Mouse (Mus musculus) midbrain, embryonic 15.5 days (tissue): ENCODE results near the gene Acaca. TPM values are rescaled to one million over a fixed set of nuclear protein-coding genes. Genes with fewer than 3 reads are reported as not detected.

Experiments used
- ATAC-seq: fragments of 200-750 bp; cut with Nextera tagmentation; replicated peaks from 2 replicates; pipeline ENCODE4 v1.8.0; 2017; ENCODE audit warnings: moderate TSS enrichment
- H3K27ac ChIP-seq: fragments of 300-500 bp; sonication (generic); 2 replicates; pipeline ENCODE4 v1.5.1; 2015; ENCODE audit warnings: mild to moderate bottlenecking, inconsistent platforms
- H3K27me3 ChIP-seq: fragments of 300-500 bp; sonication (generic); replicated peaks from 2 replicates; pipeline ENCODE4 v1.6.1; 2015; ENCODE audit warnings: inconsistent platforms
- H3K36me3 ChIP-seq: fragments of 300-500 bp; sonication (generic); replicated peaks from 2 replicates; pipeline ENCODE4 v1.6.1; 2015; ENCODE audit warnings: inconsistent platforms
- H3K4me1 ChIP-seq: fragments of 300-500 bp; sonication (generic); 2 replicates; pipeline ENCODE4 v1.6.1; 2015; ENCODE audit warnings: inconsistent platforms
- H3K4me2 ChIP-seq: fragments of 300-500 bp; sonication (generic); 2 replicates; pipeline ENCODE4 v1.6.1; 2015; ENCODE audit warnings: inconsistent platforms, mild to moderate bottlenecking, moderate library complexity
- H3K4me3 ChIP-seq: fragments of 300-500 bp; sonication (generic); 2 replicates; pipeline ENCODE4 v1.5.1; 2015; ENCODE audit warnings: mild to moderate bottlenecking, inconsistent platforms
- H3K9ac ChIP-seq: fragments of 300-500 bp; sonication (generic); 2 replicates; pipeline ENCODE4 v1.6.1; 2015; ENCODE audit warnings: mild to moderate bottlenecking, inconsistent platforms
- H3K9me3 ChIP-seq: fragments of 300-500 bp; sonication (generic); 2 replicates; pipeline ENCODE4 v1.6.1; 2016; ENCODE audit warnings: inconsistent platforms
- WGBS: fragments of 180-500 bp; shearing (Covaris S2); methylation state at CpG from one replicate; pipeline ENCODE4 v1.1.7; 2015; ENCODE audit warnings: mixed read lengths; 5-methylcytosine and 5-hydroxymethylcytosine counted together
- polyA plus RNA-seq: library from polyadenylated mRNA; unstranded; fragments of >200 nt; fragmentation: Nextera tagmentation; extraction: Ambion mirVana; gene quantifications from 2 replicates; pipeline ENCODE4 v1.2.1, GENCODE M21; 2015

Gene Acaca
- polyA plus RNA-seq, 1 experiment from 2014 or later = 32.6 TPM

GRCm38 (mm10) chr11:84425736-84426632 is 296.5 kb downstream of the Acaca start:
- 0 out of 2 replicates have a peak overlapping the region, but pooled peaks have one; percentile 26 for H3K27ac ChIP-seq
- H3K4me1 ChIP-seq = peaks cover 19% of the 10 kb centered on the region
- H3K27me3 ChIP-seq = no peaks in the 10 kb centered on the region
- no peak overlapping the region for H3K4me3 ChIP-seq
- ATAC-seq = no peak
- no peaks in the 10 kb centered on the region for H3K9me3 ChIP-seq
- H3K4me2 ChIP-seq = no peak overlapping the region
- 56% methylated on average over 13 of the region's 13 CpGs for WGBS
- H3K9ac ChIP-seq = no peak overlapping the region
- no peaks in the 10 kb centered on the region for H3K36me3 ChIP-seq

- Histone ChIP-seq H3K4me1 (peaks cover 22% of the 10 kb centered on the region), H3K4me3 (no peak overlapping the region), H3K36me3 (no peaks in the 10 kb centered on the region), H3K27ac (no peak overlapping the region), H3K27me3 (no peaks in the 10 kb centered on the region), H3K4me2 (no peak overlapping the region), H3K9me3 (no peaks in the 10 kb centered on the region), H3K9ac (no peak overlapping the region)
- WGBS = 85% methylated on average over 5 of the region's 5 CpGs
- ATAC-seq = no peak
These were observed 297.1 kb downstream of the Acaca start for GRCm38 (mm10) chr11:84426633-84426998.

GRCm38 (mm10) chr11:84429581-84429980 is 300.1 kb downstream of the Acaca start:
- Histone ChIP-seq H3K4me3 (no peak overlapping the region), H3K4me2 (no peak overlapping the region), H3K9ac (no peak overlapping the region), H3K36me3 (no peaks in the 10 kb centered on the region), H3K27me3 (no peaks in the 10 kb centered on the region), H3K4me1 (peaks cover 24% of the 10 kb centered on the region), H3K27ac (0 out of 2 replicates have a peak overlapping the region, but pooled peaks have one; percentile 60), H3K9me3 (no peaks in the 10 kb centered on the region)
- ATAC-seq = peak; percentile 90
- 31% methylated on average over 1 of the region's 1 CpGs for WGBS

GRCm38 (mm10) chr11:84430336-84430735 is 300.9 kb downstream of the Acaca start:
- WGBS = 85% methylated on average over 4 of the region's 4 CpGs
- Histone ChIP-seq H3K4me1 (peaks cover 19% of the 10 kb centered on the region), H3K9me3 (no peaks in the 10 kb centered on the region), H3K9ac (no peak overlapping the region), H3K27me3 (no peaks in the 10 kb centered on the region), H3K4me3 (no peak overlapping the region), H3K4me2 (no peak overlapping the region), H3K36me3 (no peaks in the 10 kb centered on the region), H3K27ac (no peak overlapping the region)
- no peak for ATAC-seq

GRCm38 (mm10) chr11:84434879-84435278 is 305.4 kb downstream of the Acaca start:
- H3K36me3 ChIP-seq = no peaks in the 10 kb centered on the region
- no peak overlapping the region for H3K4me2 ChIP-seq
- peaks cover 6% of the 10 kb centered on the region; the same call in 1 of the 2 replicates for H3K4me1 ChIP-seq
- H3K27ac ChIP-seq = no peak overlapping the region
- no peak for ATAC-seq
- no peak overlapping the region for H3K9ac ChIP-seq
- H3K9me3 ChIP-seq = no peaks in the 10 kb centered on the region
- H3K4me3 ChIP-seq = no peak overlapping the region
- WGBS = 65% methylated on average over 6 of the region's 6 CpGs
- H3K27me3 ChIP-seq = no peaks in the 10 kb centered on the region

GRCm38 (mm10) chr11:84440402-84440801 is 310.9 kb downstream of the Acaca start:
- no peaks in the 10 kb centered on the region for H3K9me3 ChIP-seq

GRCm38 (mm10) chr11:84442554-84443331 is 313.3 kb downstream of the Acaca start:
- Histone ChIP-seq H3K4me3 (no peak overlapping the region), H3K9ac (no peak overlapping the region), H3K4me2 (no peak overlapping the region), H3K27ac (no peak overlapping the region), H3K4me1 (no peaks in the 10 kb centered on the region), H3K27me3 (no peaks in the 10 kb centered on the region), H3K36me3 (peaks cover 3% of the 10 kb centered on the region; the same call in 1 of the 2 replicates), H3K9me3 (no peaks in the 10 kb centered on the region)
- WGBS = 89% methylated on average over 4 of the region's 4 CpGs
- ATAC-seq = no peak

More at GRCm38 (mm10) chr11:84440402-84440801, 310.9 kb downstream of the Acaca start:
- Histone ChIP-seq H3K4me3 (no peak overlapping the region), H3K4me2 (no peak overlapping the region), H3K36me3 (peaks cover 2% of the 10 kb centered on the region; the same call in 1 of the 2 replicates), H3K27me3 (no peaks in the 10 kb centered on the region), H3K9ac (no peak overlapping the region), H3K4me1 (no peaks in the 10 kb centered on the region), H3K27ac (no peak overlapping the region)
- WGBS = 81% methylated on average over 3 of the region's 3 CpGs
- no peak for ATAC-seq

Other genes starting within 250 kb of the Acaca start
- 21.5 and 22.7 TPM in 2 replicates for gene Ddx52, start 187.6 kb upstream of the Acaca start, polyA plus RNA-seq
- gene Synrg, start 165.2 kb upstream of the Acaca start, polyA plus RNA-seq = 29.9 and 33.1 TPM in 2 replicates
- 11.0 TPM in 2 replicates for gene Dusp14, start 60.4 kb upstream of the Acaca start, polyA plus RNA-seq
- 30.8 and 33.5 TPM in 2 replicates for gene Tada2a, start 72 bp upstream of the Acaca start, polyA plus RNA-seq
- 0.14 and 0.31 TPM in 2 replicates for gene Gm11437, start 37.8 kb downstream of the Acaca start, polyA plus RNA-seq